Mouse (Mus musculus): ENCODE data around the gene Sprr2k. TPM values are rescaled to one million over a fixed set of nuclear protein-coding genes. Genes with fewer than 3 reads are reported as not detected.
A peak's percentile ranks its signal among the peaks of the same experiment; 100 is the strongest.
"Not testable (repeated sequence)": the region's sequence is repeated elsewhere in the genome, so short reads cannot be mapped to it uniquely, and the experiment has no call there.

Sprr2k gene
- polyA plus RNA-seq, 1 experiment from 2014 or later = not detected

DNA sequence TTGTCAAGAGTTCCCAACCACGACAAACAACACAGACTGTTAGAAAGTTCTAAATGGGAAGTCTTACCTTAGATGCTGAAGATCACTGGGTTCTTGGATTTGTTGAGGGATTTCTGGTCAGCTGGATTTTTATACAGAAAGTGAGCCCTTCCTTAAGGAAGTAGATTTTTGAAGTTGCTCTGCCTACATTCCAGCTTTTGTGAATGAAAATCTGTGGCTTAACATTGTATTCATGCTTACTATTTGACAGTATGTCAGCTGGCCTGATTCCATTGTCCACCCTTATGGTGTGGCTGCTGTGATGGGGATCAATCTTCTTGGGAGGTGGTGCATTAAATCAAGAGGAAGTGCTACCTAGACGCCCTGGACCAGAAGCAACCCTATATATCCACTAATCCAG, 26.2 kb downstream of the Sprr2k start, which contains the start of gene Sprr3:
TSS of gene Sprr3 (minus strand) at position 101 of the 400 bp plus-strand sequence.
- H3K27me3 ChIP-seq (ENCODE audit: control insufficient read depth, insufficient read depth, low read length) = no peaks in the 10 kb centered on the region
- H3K4me3 ChIP-seq (ENCODE audit: low read depth, low read length) = no peak within 1 kb of the TSS
- no peak within 1 kb of the TSS for H3K27ac ChIP-seq (replicated peaks; ENCODE audit: low read depth, low read length)
- no peak for DNase-seq (ENCODE audit: low spot score)
- H3K36me3 ChIP-seq (ENCODE audit: control insufficient read depth, insufficient read depth, low read length) = no peaks in the 10 kb centered on the region
- H3K4me1 ChIP-seq (ENCODE audit: control insufficient read depth, insufficient read depth, low read length) = no peaks in the 10 kb centered on the region
- ATAC-seq (ENCODE audit: insufficient number of reproducible peaks, low FRiP score, low TSS enrichment, low read depth) = no peak
- 74% methylated on average over 2 of the region's 2 CpGs for WGBS
- H3K9me3 ChIP-seq (ENCODE audit: control insufficient read depth, low read length) = no peaks in the 10 kb centered on the region
- H3K9ac ChIP-seq (ENCODE audit: low read length) = no peak within 1 kb of the TSS
- H3K4me2 ChIP-seq (ENCODE audit: low read depth, severe bottlenecking) = no peak within 1 kb of the TSS

DNA sequence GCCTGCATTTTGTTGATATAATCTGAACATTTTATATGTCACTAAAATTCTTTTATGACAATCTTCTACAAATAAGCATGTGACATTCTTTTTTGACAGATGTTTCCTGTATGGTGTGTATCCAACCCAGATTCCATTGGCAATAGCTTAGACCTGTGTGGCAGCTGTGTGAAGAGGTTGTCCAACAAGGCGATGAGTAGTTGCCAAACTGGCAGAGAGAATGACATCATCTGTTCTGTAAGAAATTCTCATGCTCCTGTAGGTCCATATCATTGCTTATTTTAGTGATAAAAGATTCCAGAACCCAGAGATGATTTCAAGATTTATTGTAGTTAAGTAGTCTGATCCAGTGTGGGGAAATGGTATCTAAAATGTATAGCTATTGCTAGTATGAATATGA, 34.2 kb downstream of the Sprr2k start:
- no peaks in the 10 kb centered on the region for H3K27me3 ChIP-seq (ENCODE audit: control insufficient read depth, insufficient read depth, low read length)
- 80% methylated on average over 1 of the region's 1 CpGs for WGBS
- no peak for ATAC-seq (ENCODE audit: insufficient number of reproducible peaks, low FRiP score, low TSS enrichment, low read depth)
- no peaks in the 10 kb centered on the region for H3K4me1 ChIP-seq (ENCODE audit: control insufficient read depth, insufficient read depth, low read length)
- no peak overlapping the region for H3K4me3 ChIP-seq (ENCODE audit: low read depth, low read length)
- no peak overlapping the region for H3K9ac ChIP-seq (ENCODE audit: low read length)
- H3K4me2 ChIP-seq (ENCODE audit: low read depth, severe bottlenecking) = no peak overlapping the region
- no peak overlapping the region for H3K27ac ChIP-seq (replicated peaks; ENCODE audit: low read depth, low read length)
- DNase-seq (ENCODE audit: low spot score) = no peak
- H3K9me3 ChIP-seq (ENCODE audit: control insufficient read depth, low read length) = no peaks in the 10 kb centered on the region
- H3K36me3 ChIP-seq (ENCODE audit: control insufficient read depth, insufficient read depth, low read length) = no peaks in the 10 kb centered on the region

DNA sequence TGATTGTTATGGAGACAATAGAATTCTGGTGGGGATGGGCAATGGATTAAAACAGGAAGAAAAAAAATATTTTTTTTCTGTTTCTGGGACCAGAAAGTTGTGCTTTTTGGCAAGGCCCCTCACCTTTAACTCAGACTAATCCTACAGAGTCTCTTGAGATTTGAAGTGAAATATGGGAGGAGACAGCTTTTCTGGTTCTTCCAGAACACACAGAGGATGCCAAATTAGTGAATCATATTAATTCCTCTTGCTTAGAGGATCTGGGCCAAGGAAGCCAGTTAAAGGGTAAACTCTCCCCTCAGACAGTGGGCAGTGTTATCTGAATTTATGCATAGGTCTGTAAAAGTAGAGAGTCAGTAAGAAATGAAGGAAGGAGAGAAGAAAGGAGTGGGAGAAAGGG, 35.0 kb downstream of the Sprr2k start:
- no peaks in the 10 kb centered on the region for H3K27me3 ChIP-seq (ENCODE audit: control insufficient read depth, insufficient read depth, low read length)
- no peak overlapping the region for H3K4me3 ChIP-seq (ENCODE audit: low read depth, low read length)
- H3K9me3 ChIP-seq (ENCODE audit: control insufficient read depth, low read length) = no peaks in the 10 kb centered on the region
- DNase-seq (ENCODE audit: low spot score) = no peak
- no peak for ATAC-seq (ENCODE audit: insufficient number of reproducible peaks, low FRiP score, low TSS enrichment, low read depth)
- H3K4me1 ChIP-seq (ENCODE audit: control insufficient read depth, insufficient read depth, low read length) = no peaks in the 10 kb centered on the region
- no peaks in the 10 kb centered on the region for H3K36me3 ChIP-seq (ENCODE audit: control insufficient read depth, insufficient read depth, low read length)
- H3K27ac ChIP-seq (replicated peaks; ENCODE audit: low read depth, low read length) = no peak overlapping the region
- H3K9ac ChIP-seq (ENCODE audit: low read length) = no peak overlapping the region
- H3K4me2 ChIP-seq (ENCODE audit: low read depth, severe bottlenecking) = no peak overlapping the region

DNA sequence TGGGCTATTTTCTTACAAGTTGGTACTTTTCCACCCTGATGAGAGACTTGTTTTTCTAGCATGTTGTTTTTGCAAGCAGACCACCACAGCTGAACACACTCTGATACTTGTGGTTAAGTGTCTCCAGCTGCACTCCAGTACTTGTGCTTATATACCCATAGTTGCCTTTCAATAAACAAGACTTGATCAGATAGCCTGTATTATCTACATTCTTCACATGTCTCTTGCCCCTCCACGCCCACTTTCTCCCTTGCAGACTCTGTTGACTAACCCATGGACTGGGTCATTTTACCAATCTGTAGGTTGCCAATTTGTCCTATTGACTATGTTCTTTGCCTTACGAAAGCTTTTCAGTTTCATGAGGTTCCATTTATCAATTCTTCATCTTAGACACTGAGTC, 37.7 kb downstream of the Sprr2k start:
- 91% methylated on average over 2 of the region's 2 CpGs for WGBS
- H3K27ac ChIP-seq (replicated peaks; ENCODE audit: low read depth, low read length) = no peak overlapping the region
- DNase-seq (ENCODE audit: low spot score) (no peak), ATAC-seq (ENCODE audit: insufficient number of reproducible peaks, low FRiP score, low TSS enrichment, low read depth) (no peak)
- no peak overlapping the region for H3K4me2 ChIP-seq (ENCODE audit: low read depth, severe bottlenecking)
- no peak overlapping the region for H3K4me3 ChIP-seq (ENCODE audit: low read depth, low read length)
- no peaks in the 10 kb centered on the region for H3K27me3 ChIP-seq (ENCODE audit: control insufficient read depth, insufficient read depth, low read length)
- H3K9ac ChIP-seq (ENCODE audit: low read length) = no peak overlapping the region
- no peaks in the 10 kb centered on the region for H3K36me3 ChIP-seq (ENCODE audit: control insufficient read depth, insufficient read depth, low read length)
- no peaks in the 10 kb centered on the region for H3K4me1 ChIP-seq (ENCODE audit: control insufficient read depth, insufficient read depth, low read length)
- H3K9me3 ChIP-seq (ENCODE audit: control insufficient read depth, low read length) = no peaks in the 10 kb centered on the region

DNA sequence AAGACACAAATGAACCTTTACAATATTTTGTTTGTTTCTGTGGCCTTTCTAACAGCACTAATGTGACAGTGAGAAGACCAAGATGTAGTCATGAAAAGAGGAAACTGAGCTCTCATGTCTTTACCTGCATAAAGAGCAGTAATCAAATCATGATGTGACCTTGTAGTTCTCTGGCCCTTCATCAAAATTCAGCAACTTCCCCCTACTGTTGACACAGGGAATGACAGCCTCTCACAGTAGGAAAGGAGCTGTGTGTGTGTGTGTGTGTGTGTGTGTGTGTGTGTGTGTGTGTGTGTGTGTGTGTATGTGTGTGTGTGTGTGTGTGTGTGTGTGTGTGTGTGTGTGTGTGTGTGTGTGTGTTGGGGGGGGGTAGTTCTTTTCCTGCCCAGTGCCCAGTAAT, 48.9 kb downstream of the Sprr2k start:
- not testable (repeated sequence) for H3K9ac ChIP-seq (ENCODE audit: low read length); H3K27me3 ChIP-seq (ENCODE audit: control insufficient read depth, insufficient read depth, low read length); ATAC-seq (ENCODE audit: insufficient number of reproducible peaks, low FRiP score, low TSS enrichment, low read depth); H3K4me1 ChIP-seq (ENCODE audit: control insufficient read depth, insufficient read depth, low read length); H3K4me3 ChIP-seq (ENCODE audit: low read depth, low read length); H3K36me3 ChIP-seq (ENCODE audit: control insufficient read depth, insufficient read depth, low read length); H3K27ac ChIP-seq (replicated peaks; ENCODE audit: low read depth, low read length); H3K9me3 ChIP-seq (ENCODE audit: control insufficient read depth, low read length); H3K4me2 ChIP-seq (ENCODE audit: low read depth, severe bottlenecking)
- peak; percentile 24 for DNase-seq (ENCODE audit: low spot score)

Other genes starting within 250 kb of the Sprr2k start
- not detected in 2 replicates for gene Sprr2a1, start 216.8 kb upstream of the Sprr2k start, polyA plus RNA-seq (2014; fragmentation: Nextera tagmentation; extraction: Ambion mirVana)
- gene Sprr2a2, start 216.7 kb upstream of the Sprr2k start, polyA plus RNA-seq (2014; fragmentation: Nextera tagmentation; extraction: Ambion mirVana) = 0.37 TPM in 1 of 2 replicates, not detected in the other
- not detected in 2 replicates for gene Sprr2a3, start 147.2 kb upstream of the Sprr2k start, polyA plus RNA-seq (2014; fragmentation: Nextera tagmentation; extraction: Ambion mirVana)
- gene Sprr2b, start 116.0 kb upstream of the Sprr2k start, polyA plus RNA-seq (2014; fragmentation: Nextera tagmentation; extraction: Ambion mirVana) = not detected in 2 replicates
- not detected in 2 replicates for gene Sprr2d, start 93.4 kb upstream of the Sprr2k start, polyA plus RNA-seq (2014; fragmentation: Nextera tagmentation; extraction: Ambion mirVana)
- gene Sprr2e, start 80.4 kb upstream of the Sprr2k start, polyA plus RNA-seq (2014; fragmentation: Nextera tagmentation; extraction: Ambion mirVana) = not detected in 2 replicates
- gene Sprr2f, start 67.4 kb upstream of the Sprr2k start, polyA plus RNA-seq (2014; fragmentation: Nextera tagmentation; extraction: Ambion mirVana) = not detected in 2 replicates
- gene Sprr2h, start 46.9 kb upstream of the Sprr2k start, polyA plus RNA-seq (2014; fragmentation: Nextera tagmentation; extraction: Ambion mirVana) = not detected in 2 replicates
- not detected in 2 replicates for gene Sprr2i, start 24.6 kb upstream of the Sprr2k start, polyA plus RNA-seq (2014; fragmentation: Nextera tagmentation; extraction: Ambion mirVana)
- not detected in 2 replicates for gene Sprr2j-ps, start 14.5 kb upstream of the Sprr2k start, polyA plus RNA-seq (2014; fragmentation: Nextera tagmentation; extraction: Ambion mirVana)
- gene Gm9774, start 3.2 kb upstream of the Sprr2k start, polyA plus RNA-seq (2014; fragmentation: Nextera tagmentation; extraction: Ambion mirVana) = 4.9 and 5.8 TPM in 2 replicates
- gene Sprr1b, start 6.2 kb downstream of the Sprr2k start, polyA plus RNA-seq (2014; fragmentation: Nextera tagmentation; extraction: Ambion mirVana) = not detected in 2 replicates
- not detected in 2 replicates for gene Sprr3, start 26.1 kb downstream of the Sprr2k start, polyA plus RNA-seq (2014; fragmentation: Nextera tagmentation; extraction: Ambion mirVana)
- not detected in 2 replicates for gene Sprr1a, start 53.3 kb downstream of the Sprr2k start, polyA plus RNA-seq (2014; fragmentation: Nextera tagmentation; extraction: Ambion mirVana)
- gene Sprr4, start 67.9 kb downstream of the Sprr2k start, polyA plus RNA-seq (2014; fragmentation: Nextera tagmentation; extraction: Ambion mirVana) = not detected in 2 replicates
- gene 2310046K23Rik, start 101.9 kb downstream of the Sprr2k start, polyA plus RNA-seq (2014; fragmentation: Nextera tagmentation; extraction: Ambion mirVana) = not detected in 2 replicates
- gene Ivl, start 141.2 kb downstream of the Sprr2k start, polyA plus RNA-seq (2014; fragmentation: Nextera tagmentation; extraction: Ambion mirVana) = not detected in 2 replicates
- gene Smcp, start 156.4 kb downstream of the Sprr2k start, polyA plus RNA-seq (2014; fragmentation: Nextera tagmentation; extraction: Ambion mirVana) = not detected in 2 replicates
- gene 2210017I01Rik, start 174.9 kb downstream of the Sprr2k start, polyA plus RNA-seq (2014; fragmentation: Nextera tagmentation; extraction: Ambion mirVana) = not detected in 2 replicates
- not detected in 2 replicates for gene Lce6a, start 189.1 kb downstream of the Sprr2k start, polyA plus RNA-seq (2014; fragmentation: Nextera tagmentation; extraction: Ambion mirVana)
- gene Lce1a1, start 215.7 kb downstream of the Sprr2k start, polyA plus RNA-seq (2014; fragmentation: Nextera tagmentation; extraction: Ambion mirVana) = not detected in 2 replicates
- gene Lce1b, start 224.3 kb downstream of the Sprr2k start, polyA plus RNA-seq (2014; fragmentation: Nextera tagmentation; extraction: Ambion mirVana) = not detected in 2 replicates
- gene Lce1a2, start 237.7 kb downstream of the Sprr2k start, polyA plus RNA-seq (2014; fragmentation: Nextera tagmentation; extraction: Ambion mirVana) = not detected in 2 replicates
- gene Lce1c, start 246.7 kb downstream of the Sprr2k start, polyA plus RNA-seq (2014; fragmentation: Nextera tagmentation; extraction: Ambion mirVana) = not detected in 2 replicates